Mouse (Mus musculus): ENCODE results near the gene Myh9. TPM values are rescaled to one million over a fixed set of nuclear protein-coding genes. Genes with fewer than 3 reads are reported as not detected.

Myh9 gene
- polyA plus RNA-seq, 1 experiment from 2014 or later = 53.7 TPM

DNA sequence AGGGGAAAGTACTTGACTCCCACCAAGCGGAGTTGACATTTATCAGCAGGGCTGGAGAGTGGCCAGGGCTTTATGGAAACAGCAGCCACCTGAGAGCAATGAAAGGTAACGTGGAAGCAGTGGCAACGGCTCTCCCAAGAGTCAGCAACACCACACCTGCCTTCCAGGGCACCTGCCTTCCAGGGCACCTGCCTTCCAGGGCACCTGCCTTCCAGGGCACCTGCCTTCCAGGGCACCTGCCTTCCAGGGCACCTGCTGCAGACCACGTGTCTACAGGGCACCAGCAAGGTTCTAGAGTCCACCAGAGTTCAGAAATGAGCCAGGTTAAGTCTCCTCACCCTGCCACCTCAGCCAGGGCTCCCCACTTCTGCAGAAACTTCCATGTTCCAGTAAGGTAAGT, 48.9 kb downstream of the Myh9 start:
- H3K9ac ChIP-seq (ENCODE audit: low read depth, low read length) = no peak overlapping the region
- no peak for DNase-seq (ENCODE audit: low spot score)
- WGBS = 88% methylated on average over 3 of the region's 4 CpGs
- H3K36me3 ChIP-seq (ENCODE audit: control insufficient read depth, insufficient read depth, low read length) = peaks cover 55% of the 10 kb centered on the region
- H3K9me3 ChIP-seq (ENCODE audit: control insufficient read depth, low read length) = no peaks in the 10 kb centered on the region
- H3K4me2 ChIP-seq (ENCODE audit: low read depth, low read length) = no peak overlapping the region
- no peaks in the 10 kb centered on the region for H3K27me3 ChIP-seq (replicated peaks; ENCODE audit: control insufficient read depth, insufficient read depth, low read length)
- peaks cover 6% of the 10 kb centered on the region for H3K4me1 ChIP-seq (ENCODE audit: control insufficient read depth, insufficient read depth, low read length)
- no peak overlapping the region for H3K27ac ChIP-seq (replicated peaks; ENCODE audit: low read depth, low read length)
- ATAC-seq (ENCODE audit: low read depth) = no peak
- H3K4me3 ChIP-seq (ENCODE audit: low read depth, low read length) = no peak overlapping the region

DNA sequence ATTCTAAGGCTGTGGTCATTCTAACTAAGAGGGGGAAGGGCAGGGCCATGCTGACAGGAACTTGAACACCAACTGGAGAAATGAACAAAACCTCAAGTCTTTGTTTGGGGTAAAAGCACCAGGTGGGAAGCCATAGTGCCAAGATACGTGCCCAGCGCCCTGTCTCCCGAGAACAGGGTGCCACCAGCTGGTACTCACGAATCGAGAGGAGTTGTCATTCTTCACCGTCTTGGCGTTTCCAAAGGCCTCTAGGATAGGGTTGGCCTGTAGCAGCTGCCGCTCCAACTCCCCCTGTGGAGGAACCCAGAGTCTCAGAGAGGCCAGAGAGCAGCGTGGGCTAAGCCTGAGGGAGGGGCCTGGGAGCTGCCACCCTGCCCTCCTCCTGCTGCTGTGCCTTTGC, 49.9 kb downstream of the Myh9 start:
- peaks cover 65% of the 10 kb centered on the region for H3K36me3 ChIP-seq (ENCODE audit: control insufficient read depth, insufficient read depth, low read length)

DNA sequence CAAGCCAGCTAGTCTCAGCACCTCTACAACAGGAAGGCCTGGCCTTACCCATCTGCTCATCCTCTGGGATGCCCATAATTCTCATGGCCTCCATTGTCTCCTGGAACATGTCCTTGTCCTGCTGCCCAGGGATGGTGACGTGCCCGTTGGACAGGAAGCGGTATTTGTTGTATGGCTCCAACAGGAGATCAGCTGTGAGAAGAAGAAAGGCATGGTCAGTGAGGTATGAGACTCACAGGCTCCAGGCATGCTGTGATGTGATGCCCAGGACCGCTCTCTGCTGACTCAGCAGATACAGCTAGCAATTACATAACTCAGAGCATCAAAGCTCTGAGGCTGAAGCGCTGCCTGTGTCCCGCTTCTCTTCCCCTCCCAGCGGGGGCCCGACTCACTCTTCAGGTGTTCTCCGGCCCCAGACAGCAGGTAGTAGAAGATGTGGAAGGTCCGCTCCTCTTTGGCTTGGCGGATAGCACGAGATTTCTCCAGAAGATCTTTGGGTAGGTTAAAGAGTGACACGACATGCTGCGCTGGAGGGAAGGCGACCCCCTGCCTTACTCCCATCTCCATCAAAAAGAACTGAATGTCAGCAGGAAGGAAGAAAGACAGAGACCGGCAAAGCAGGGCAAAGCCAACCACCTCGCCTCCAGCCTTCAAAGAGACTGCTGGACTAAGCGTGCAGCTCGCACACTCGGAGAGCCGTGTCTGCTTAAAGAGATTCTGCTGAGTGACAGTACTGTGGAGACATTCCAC, 51.1 kb downstream of the Myh9 start:
- ATAC-seq (ENCODE audit: low read depth) (no peak), DNase-seq (ENCODE audit: low spot score) (no peak)
- 89% methylated on average over 21 of the region's 21 CpGs for WGBS
- H3K4me3 ChIP-seq (ENCODE audit: low read depth, low read length) = no peak overlapping the region
- H3K4me1 ChIP-seq (ENCODE audit: control insufficient read depth, insufficient read depth, low read length) = no peaks in the 10 kb centered on the region
- no peak overlapping the region for H3K4me2 ChIP-seq (ENCODE audit: low read depth, low read length)
- no peaks in the 10 kb centered on the region for H3K9me3 ChIP-seq (ENCODE audit: control insufficient read depth, low read length)
- H3K9ac ChIP-seq (ENCODE audit: low read depth, low read length) = no peak overlapping the region
- no peak overlapping the region for H3K27ac ChIP-seq (replicated peaks; ENCODE audit: low read depth, low read length)
- H3K27me3 ChIP-seq (replicated peaks; ENCODE audit: control insufficient read depth, insufficient read depth, low read length) = no peaks in the 10 kb centered on the region
- peaks cover 77% of the 10 kb centered on the region for H3K36me3 ChIP-seq (ENCODE audit: control insufficient read depth, insufficient read depth, low read length)

More for the DNA sequence above, 49.9 kb downstream of the Myh9 start:
- H3K4me2 ChIP-seq (ENCODE audit: low read depth, low read length) = no peak overlapping the region
- H3K27me3 ChIP-seq (replicated peaks; ENCODE audit: control insufficient read depth, insufficient read depth, low read length) = no peaks in the 10 kb centered on the region
- H3K9ac ChIP-seq (ENCODE audit: low read depth, low read length) = no peak overlapping the region
- H3K4me1 ChIP-seq (ENCODE audit: control insufficient read depth, insufficient read depth, low read length) = no peaks in the 10 kb centered on the region
- DNase-seq (ENCODE audit: low spot score) (no peak), ATAC-seq (ENCODE audit: low read depth) (no peak)
- H3K27ac ChIP-seq (replicated peaks; ENCODE audit: low read depth, low read length) = no peak overlapping the region
- no peaks in the 10 kb centered on the region for H3K9me3 ChIP-seq (ENCODE audit: control insufficient read depth, low read length)
- 91% methylated on average over 9 of the region's 9 CpGs for WGBS
- no peak overlapping the region for H3K4me3 ChIP-seq (ENCODE audit: low read depth, low read length)

DNA sequence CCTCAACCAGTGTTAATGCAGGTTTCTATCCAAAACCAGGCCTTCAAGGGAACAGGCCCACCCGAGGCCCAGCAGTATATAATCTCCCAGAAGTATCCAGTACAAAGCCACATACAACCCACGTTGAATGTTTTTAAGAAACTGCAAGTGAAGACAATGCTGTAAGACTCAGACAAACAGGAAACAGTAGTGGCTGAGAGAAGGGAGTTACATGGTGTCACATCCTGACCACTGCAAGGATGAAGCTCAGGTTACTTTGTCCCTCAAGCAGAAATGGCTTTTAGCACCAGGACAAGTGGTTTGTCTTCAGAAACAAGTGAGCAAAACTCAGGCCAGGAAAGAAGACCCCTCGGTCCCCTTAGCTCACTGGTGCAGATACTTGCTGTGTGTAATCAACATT, 52.8 kb downstream of the Myh9 start:
- H3K27ac ChIP-seq (replicated peaks; ENCODE audit: low read depth, low read length) = no peak overlapping the region
- H3K4me1 ChIP-seq (ENCODE audit: control insufficient read depth, insufficient read depth, low read length) = no peaks in the 10 kb centered on the region
- H3K27me3 ChIP-seq (replicated peaks; ENCODE audit: control insufficient read depth, insufficient read depth, low read length) = no peaks in the 10 kb centered on the region
- no peak overlapping the region for H3K4me2 ChIP-seq (ENCODE audit: low read depth, low read length)
- H3K9me3 ChIP-seq (ENCODE audit: control insufficient read depth, low read length) = no peaks in the 10 kb centered on the region
- no peak for DNase-seq (ENCODE audit: low spot score)
- no peak overlapping the region for H3K9ac ChIP-seq (ENCODE audit: low read depth, low read length)
- no peak overlapping the region for H3K4me3 ChIP-seq (ENCODE audit: low read depth, low read length)
- WGBS = 77% methylated on average over 3 of the region's 3 CpGs
- peaks cover 85% of the 10 kb centered on the region for H3K36me3 ChIP-seq (ENCODE audit: control insufficient read depth, insufficient read depth, low read length)
- no peak for ATAC-seq (ENCODE audit: low read depth)

DNA sequence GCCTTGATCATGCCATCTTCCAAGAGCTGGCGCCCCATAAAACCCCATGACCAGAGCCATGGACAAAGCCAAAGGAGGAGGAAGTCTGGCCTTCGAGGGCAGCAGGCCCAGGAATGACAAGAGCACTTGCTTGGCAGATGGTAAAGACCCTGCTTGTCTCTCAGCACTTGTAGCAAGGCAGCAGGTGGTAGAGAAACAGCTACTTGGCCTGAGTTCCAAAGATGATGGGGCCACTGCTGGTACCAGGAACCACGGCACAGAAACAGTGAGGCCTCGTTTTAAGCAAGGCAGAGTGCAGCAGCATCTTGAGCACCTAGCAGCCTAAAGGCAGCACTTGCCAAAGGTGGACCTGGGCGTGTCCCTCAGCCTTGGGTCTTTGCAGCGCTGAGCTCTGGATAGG, 53.6 kb downstream of the Myh9 start:
- no peak overlapping the region for H3K9ac ChIP-seq (ENCODE audit: low read depth, low read length)
- no peak for ATAC-seq (ENCODE audit: low read depth)
- WGBS = 89% methylated on average over 6 of the region's 6 CpGs

DNA sequence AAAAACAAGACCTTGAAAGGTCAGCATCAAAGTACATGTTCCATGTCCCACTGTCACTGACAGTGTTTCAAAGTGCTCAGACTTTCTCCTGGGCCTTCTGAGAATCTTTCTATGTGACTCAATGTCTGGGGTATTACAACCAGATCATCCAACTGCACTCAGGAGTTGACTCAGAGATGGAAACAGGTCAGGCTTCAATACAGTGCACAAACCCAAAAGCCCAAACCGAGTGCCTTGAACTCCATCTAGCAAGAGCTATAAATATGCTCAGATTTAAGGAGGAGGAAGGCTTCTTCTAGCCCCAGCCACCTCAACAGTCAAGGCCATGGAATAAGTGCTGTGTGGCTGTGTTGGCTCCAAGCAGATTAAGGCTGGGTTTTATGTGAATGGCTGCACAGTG, 56.2 kb downstream of the Myh9 start:
- Histone ChIP-seq H3K4me3 (ENCODE audit: low read depth, low read length) (no peak overlapping the region), H3K27me3 (replicated peaks; ENCODE audit: control insufficient read depth, insufficient read depth, low read length) (no peaks in the 10 kb centered on the region), H3K9ac (ENCODE audit: low read depth, low read length) (no peak overlapping the region), H3K27ac (replicated peaks; ENCODE audit: low read depth, low read length) (no peak overlapping the region), H3K4me2 (ENCODE audit: low read depth, low read length) (no peak overlapping the region), H3K4me1 (ENCODE audit: control insufficient read depth, insufficient read depth, low read length) (no peaks in the 10 kb centered on the region), H3K9me3 (ENCODE audit: control insufficient read depth, low read length) (no peaks in the 10 kb centered on the region), H3K36me3 (ENCODE audit: control insufficient read depth, insufficient read depth, low read length) (peaks cover 99% of the 10 kb centered on the region)
- DNase-seq (ENCODE audit: low spot score) (no peak), ATAC-seq (ENCODE audit: low read depth) (no peak)
- WGBS = 90% methylated on average over 1 of the region's 1 CpGs

More for the DNA sequence above, 53.6 kb downstream of the Myh9 start:
- Histone ChIP-seq H3K9me3 (ENCODE audit: control insufficient read depth, low read length) (no peaks in the 10 kb centered on the region), H3K4me1 (ENCODE audit: control insufficient read depth, insufficient read depth, low read length) (no peaks in the 10 kb centered on the region), H3K4me3 (ENCODE audit: low read depth, low read length) (no peak overlapping the region), H3K4me2 (ENCODE audit: low read depth, low read length) (no peak overlapping the region), H3K27me3 (replicated peaks; ENCODE audit: control insufficient read depth, insufficient read depth, low read length) (no peaks in the 10 kb centered on the region), H3K36me3 (ENCODE audit: control insufficient read depth, insufficient read depth, low read length) (peaks cover 93% of the 10 kb centered on the region), H3K27ac (replicated peaks; ENCODE audit: low read depth, low read length) (no peak overlapping the region)
- DNase-seq (ENCODE audit: low spot score) = no peak

DNA sequence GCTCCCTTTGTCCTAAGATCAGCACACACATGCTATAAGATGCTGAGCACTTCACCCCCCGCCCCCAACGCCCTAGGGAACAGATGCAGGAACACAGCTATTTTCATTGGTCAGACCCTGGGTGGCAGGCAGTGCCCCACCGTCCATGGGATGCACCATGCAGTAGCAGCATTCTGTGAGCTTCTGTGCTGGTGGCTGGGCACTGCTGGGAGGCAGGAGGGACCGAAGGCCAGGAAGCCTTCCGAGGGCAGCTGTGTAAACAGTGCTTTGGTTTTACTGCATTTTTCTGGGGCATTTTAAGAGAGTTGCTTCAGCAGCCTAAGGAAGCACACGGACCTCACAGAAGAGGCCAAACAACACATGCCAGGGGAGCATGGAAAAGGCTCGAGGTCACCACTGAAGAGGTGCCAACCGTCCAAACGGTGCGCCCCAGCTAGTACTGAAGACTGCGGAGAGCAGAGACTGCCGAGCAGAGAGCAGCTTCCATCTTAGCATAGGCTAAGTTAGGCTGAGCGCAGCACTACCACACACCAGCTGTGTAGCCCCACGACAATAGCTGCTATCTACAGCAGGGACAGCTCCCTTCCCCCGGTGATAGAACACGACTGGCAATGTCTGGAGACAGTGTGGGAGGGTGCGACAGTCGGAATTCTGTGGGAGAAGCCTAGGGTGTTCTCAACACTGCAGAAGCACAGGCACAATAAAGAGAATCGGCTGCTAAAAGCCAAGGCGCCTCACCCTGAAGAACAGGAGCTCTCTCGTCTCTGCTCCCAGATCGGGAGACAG, 57.7 kb downstream of the Myh9 start:
- Histone ChIP-seq H3K4me2 (ENCODE audit: low read depth, low read length) (no peak overlapping the region), H3K27me3 (replicated peaks; ENCODE audit: control insufficient read depth, insufficient read depth, low read length) (no peaks in the 10 kb centered on the region), H3K4me3 (ENCODE audit: low read depth, low read length) (no peak overlapping the region), H3K4me1 (ENCODE audit: control insufficient read depth, insufficient read depth, low read length) (no peaks in the 10 kb centered on the region), H3K27ac (replicated peaks; ENCODE audit: low read depth, low read length) (no peak overlapping the region), H3K9me3 (ENCODE audit: control insufficient read depth, low read length) (no peaks in the 10 kb centered on the region), H3K36me3 (ENCODE audit: control insufficient read depth, insufficient read depth, low read length) (peaks cover 99% of the 10 kb centered on the region), H3K9ac (ENCODE audit: low read depth, low read length) (no peak overlapping the region)
- WGBS = 72% methylated on average over 22 of the region's 22 CpGs
- no peak for ATAC-seq (ENCODE audit: low read depth)
- DNase-seq (ENCODE audit: low spot score) = no peak

DNA sequence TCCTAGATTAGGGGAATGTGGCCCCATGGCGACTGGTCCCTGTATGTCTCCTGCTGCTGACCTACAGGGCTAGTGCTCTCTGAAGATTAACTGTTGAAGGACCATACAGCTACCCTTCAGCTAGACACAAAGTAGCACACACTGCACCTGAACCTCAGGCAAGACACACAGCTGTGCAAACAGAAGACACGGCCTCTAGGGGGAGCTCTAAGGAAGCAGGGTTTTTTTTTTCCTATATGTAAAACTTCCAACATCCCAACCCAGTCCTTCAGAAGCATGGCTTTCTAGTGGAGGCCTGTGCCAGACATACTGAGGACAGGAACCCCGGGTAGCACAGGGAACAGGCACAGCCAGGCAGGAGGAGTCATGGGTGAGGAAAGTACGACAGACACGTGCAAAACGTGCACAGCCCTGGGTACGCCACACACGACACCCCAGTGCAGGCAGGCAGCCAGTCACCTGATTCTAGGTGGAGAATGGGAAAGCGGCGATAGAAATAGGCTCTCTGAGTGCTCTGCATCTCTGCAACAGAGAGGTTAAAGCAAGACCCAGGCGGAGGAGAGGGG, 59.4 kb downstream of the Myh9 start:
- 81% methylated on average over 11 of the region's 11 CpGs for WGBS
- Histone ChIP-seq H3K9ac (ENCODE audit: low read depth, low read length) (no peak overlapping the region), H3K27ac (replicated peaks; ENCODE audit: low read depth, low read length) (no peak overlapping the region), H3K27me3 (replicated peaks; ENCODE audit: control insufficient read depth, insufficient read depth, low read length) (no peaks in the 10 kb centered on the region), H3K4me2 (ENCODE audit: low read depth, low read length) (no peak overlapping the region), H3K9me3 (ENCODE audit: control insufficient read depth, low read length) (no peaks in the 10 kb centered on the region), H3K4me1 (ENCODE audit: control insufficient read depth, insufficient read depth, low read length) (no peaks in the 10 kb centered on the region), H3K4me3 (ENCODE audit: low read depth, low read length) (no peak overlapping the region), H3K36me3 (ENCODE audit: control insufficient read depth, insufficient read depth, low read length) (peaks cover 95% of the 10 kb centered on the region)
- DNase-seq (ENCODE audit: low spot score) (no peak), ATAC-seq (ENCODE audit: low read depth) (no peak)

All from embryonic facial prominence, embryonic 14.5 days (tissue).